Mouse (Mus musculus) CH12.LX (cell line): ENCODE results near the gene Sh3bp2. TPM values are rescaled to one million over a fixed set of nuclear protein-coding genes. Genes with fewer than 3 reads are reported as not detected.

ENCODE experiments used
- DNase-seq: peaks from one replicate; pipeline ENCODE4 v3.0.0-alpha.2; 2013; ENCODE audit errors: extremely low read depth
- H3K27ac ChIP-seq: 2 replicates; pipeline ENCODE4 v1.5.1; 2012; ENCODE audit warnings: low read depth, mild to moderate bottlenecking, control low read depth, moderate library complexity; ENCODE audit not compliant: insufficient read depth
- H3K27me3 ChIP-seq: replicated peaks from 2 replicates; pipeline ENCODE3; 2012; ENCODE audit warnings: inconsistent platforms
- H3K36me3 ChIP-seq, 2 experiments: replicated peaks in 1 of 2; 2 replicates each; pipeline versions ENCODE3 to v1.6.1; 2012; ENCODE audit warnings: inconsistent platforms in 1 of 2, low read length in 1 of 2, mild to moderate bottlenecking in 1 of 2, mixed read lengths in 1 of 2, moderate library complexity in 1 of 2; ENCODE audit not compliant: control insufficient read depth in 1 of 2, insufficient read depth in 1 of 2
- H3K4me1 ChIP-seq, 2 experiments: 2 replicates each; pipeline ENCODE4 v1.6.1; 2012; ENCODE audit warnings: inconsistent platforms in 1 of 2, moderate library complexity in 1 of 2; ENCODE audit not compliant: insufficient read depth in 2 of 2, control insufficient read depth in 1 of 2
- H3K4me2 ChIP-seq: 2 replicates; pipeline ENCODE4 v1.6.1; 2012; ENCODE audit warnings: low read depth, mild to moderate bottlenecking, control low read depth; ENCODE audit not compliant: poor library complexity, insufficient read depth, severe bottlenecking
- H3K4me3 ChIP-seq, 3 experiments: fragments of 150-350 bp in 1 of 3; sonication (generic) in 1 of 3; replicated peaks in 1 of 3; 2 replicates each; pipeline versions ENCODE3 to v1.5.1; 2011 to 2012; ENCODE audit warnings: low read depth in 2 of 3, low read length in 2 of 3, mild to moderate bottlenecking in 2 of 3, moderate library complexity in 2 of 3, control low read depth in 1 of 3, improper control_type of control experiment in 1 of 3, inconsistent platforms in 1 of 3, mixed read lengths in 1 of 3; ENCODE audit not compliant: poor library complexity in 1 of 3
- H3K79me2 ChIP-seq: replicated peaks from 2 replicates; pipeline ENCODE4 v1.6.1; 2012; ENCODE audit warnings: mild to moderate bottlenecking, moderate library complexity; ENCODE audit not compliant: control insufficient read depth, poor library complexity, insufficient read depth, severe bottlenecking; ENCODE audit errors: extremely low read depth
- H3K9ac ChIP-seq: 2 replicates; pipeline ENCODE4 v1.6.1; 2012; ENCODE audit warnings: low read depth, mild to moderate bottlenecking, control low read depth, moderate library complexity; ENCODE audit not compliant: insufficient read depth
- H3K9me3 ChIP-seq: replicated peaks from 2 replicates; pipeline ENCODE3; 2012; ENCODE audit warnings: low read length, inconsistent platforms, mixed read lengths
- BHLHE40 ChIP-seq: IDR thresholded peaks from 2 replicates; pipeline ENCODE4 v1.6.1; 2011; ENCODE audit warnings: mild to moderate bottlenecking, low read depth, low read length, improper control_type of control experiment
- CHD1 ChIP-seq: IDR thresholded peaks from 2 replicates; pipeline ENCODE4 v1.6.1; 2012; ENCODE audit warnings: low read depth, low read length, improper control_type of control experiment, inconsistent platforms
- CHD2 ChIP-seq: IDR thresholded peaks from 2 replicates; pipeline ENCODE4 v1.6.1; 2011; ENCODE audit warnings: low read length, improper control_type of control experiment
- CTCF ChIP-seq, 2 experiments: IDR thresholded peaks in 1 of 2; conservative IDR thresholded peaks in 1 of 2; 2 replicates each; pipeline ENCODE4 v1.5.1; 2011 to 2012; ENCODE audit warnings: low read depth in 2 of 2, low read length in 2 of 2, improper control_type of control experiment in 1 of 2, inconsistent platforms in 1 of 2, mild to moderate bottlenecking in 1 of 2, moderate library complexity in 1 of 2
- ELF1 ChIP-seq: IDR thresholded peaks from 2 replicates; pipeline ENCODE4 v1.6.1; 2014; ENCODE audit warnings: low read depth, mild to moderate bottlenecking, inconsistent platforms, low read length, improper control_type of control experiment
- ETS1 ChIP-seq: conservative IDR thresholded peaks from 2 replicates; pipeline ENCODE4 v1.6.1; 2012; ENCODE audit warnings: low read depth, mild to moderate bottlenecking, inconsistent platforms, low read length, improper control_type of control experiment, moderate library complexity
- HCFC1 ChIP-seq: IDR thresholded peaks from 2 replicates; pipeline ENCODE4 v1.6.1; 2012; ENCODE audit warnings: low read depth, mild to moderate bottlenecking, inconsistent platforms, low read length, improper control_type of control experiment
- JUN ChIP-seq: IDR thresholded peaks from 2 replicates; pipeline ENCODE4 v1.6.1; 2011; ENCODE audit warnings: low read depth, mild to moderate bottlenecking, low read length, improper control_type of control experiment, moderate library complexity; ENCODE audit not compliant: insufficient read depth
- JUND ChIP-seq: conservative IDR thresholded peaks from 2 replicates; pipeline ENCODE4 v1.6.1; 2011; ENCODE audit warnings: low read depth, low read length, improper control_type of control experiment
- MAZ ChIP-seq: IDR thresholded peaks from 2 replicates; pipeline ENCODE4 v1.6.1; 2012; ENCODE audit warnings: low read depth, mild to moderate bottlenecking, inconsistent platforms, low read length, improper control_type of control experiment, moderate library complexity
- NRF1 ChIP-seq: IDR thresholded peaks from 2 replicates; pipeline ENCODE4 v1.6.1; 2014; ENCODE audit warnings: low read depth, mild to moderate bottlenecking, inconsistent platforms, low read length, improper control_type of control experiment, moderate library complexity
- RAD21 ChIP-seq: IDR thresholded peaks from 2 replicates; pipeline ENCODE4 v1.6.1; 2011; ENCODE audit warnings: low read depth, mild to moderate bottlenecking, low read length, improper control_type of control experiment, moderate library complexity
- RCOR1 ChIP-seq: conservative IDR thresholded peaks from 2 replicates; pipeline ENCODE4 v1.6.1; 2012; ENCODE audit warnings: low read depth, mild to moderate bottlenecking, inconsistent platforms, low read length, improper control_type of control experiment
- SIN3A ChIP-seq: IDR thresholded peaks from 2 replicates; pipeline ENCODE4 v1.6.1; 2012; ENCODE audit warnings: low read length, improper control_type of control experiment, inconsistent platforms
- SMC3 ChIP-seq: IDR thresholded peaks from 2 replicates; pipeline ENCODE4 v1.6.1; 2011; ENCODE audit warnings: low read depth, low read length, improper control_type of control experiment
- TCF12 ChIP-seq: IDR thresholded peaks from 2 replicates; pipeline ENCODE4 v1.6.1; 2014; ENCODE audit warnings: low read depth, mild to moderate bottlenecking, inconsistent platforms, low read length, improper control_type of control experiment
- USF2 ChIP-seq: conservative IDR thresholded peaks from 2 replicates; pipeline ENCODE4 v1.6.1; 2011; ENCODE audit warnings: low read depth, low read length, improper control_type of control experiment
- ZC3H11A ChIP-seq: IDR thresholded peaks from 2 replicates; pipeline ENCODE4 v1.6.1; 2012; ENCODE audit warnings: low read depth, mild to moderate bottlenecking, inconsistent platforms, low read length, improper control_type of control experiment
- ZMIZ1 ChIP-seq: IDR thresholded peaks from 2 replicates; pipeline ENCODE4 v1.6.1; 2012; ENCODE audit warnings: low read depth, mild to moderate bottlenecking, inconsistent platforms, low read length, improper control_type of control experiment
- dilution Hi-C: fragments of 300-500 bp; cut with MboI; formaldehyde crosslinking; loops from 2 replicates; pipeline ENCODE4 v1.14.3; 2020; ENCODE audit warnings: low sequenced_read_pairs; ENCODE audit not compliant: extremely low pct_unique_long_range_greater_than_20kb, extremely low pct_ligation_motif_present
- in situ Hi-C: fragments of 300-500 bp; cut with MboI; formaldehyde crosslinking; loops from 3 replicates; pipeline ENCODE4 v1.14.3; 2019; ENCODE audit warnings: low sequenced_read_pairs, low pct_ligation_motif_present, low pct_unique_long_range_greater_than_20kb, mixed read lengths
- polyA plus RNA-seq: library from polyadenylated mRNA; unstranded; fragments of >175 nt; gene quantifications from 2 replicates; pipeline ENCODE4 v1.2.1, GENCODE M21; 2012; ENCODE audit warnings: low read depth; ENCODE audit not compliant: insufficient read length
- total RNA-seq, 2 experiments: library from RNA; depleted of rRNA; stranded (reverse); fragments of 300-350 nt in 1 of 2; fragments of >200 nt in 1 of 2; gene quantifications; 2 replicates each; pipeline ENCODE4 v1.2.3; 2012 to 2014

Gene Sh3bp2
- total and polyA plus RNA-seq, 3 experiments: 5.8 to 10.5 (median 7.3) TPM

DNA sequence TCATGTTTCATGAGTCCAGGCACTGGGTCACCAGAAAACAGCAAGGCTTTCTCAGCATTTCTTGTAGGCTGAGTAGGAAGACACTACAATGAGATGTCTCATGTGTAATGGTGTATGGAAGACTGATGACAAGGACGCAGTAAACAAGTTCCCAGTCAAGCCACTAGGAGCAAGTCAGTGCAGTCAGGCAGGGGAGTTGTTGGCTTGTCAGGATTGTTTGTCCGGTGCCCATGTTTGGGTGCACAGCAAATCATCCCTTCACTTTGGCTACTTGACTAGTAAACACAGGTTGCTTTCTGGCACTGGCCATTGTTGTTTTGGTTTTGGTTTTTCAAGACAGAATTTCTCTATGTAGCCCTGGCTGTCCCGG is 36.2 kb upstream of the Sh3bp2 start:
- Histone ChIP-seq H3K4me3 (no peak overlapping the region), H3K4me1 (peaks cover 4 to 21% of the 10 kb centered on the region in 2 experiments; a peak in 2 of 4 replicates), H3K4me2 (no peak overlapping the region), H3K79me2 (no peaks in the 10 kb centered on the region), H3K9me3 (no peaks in the 10 kb centered on the region), H3K27ac (no peak overlapping the region), H3K36me3 (peaks cover 6 to 12% of the 10 kb centered on the region in 2 experiments), H3K27me3 (no peaks in the 10 kb centered on the region), H3K9ac (no peak overlapping the region)
- DNase-seq: no peak
- TF ChIP-seq CHD1 (no peak), JUN (no peak), RCOR1 (no peak)
- dilution Hi-C loops (no loop called here), in situ Hi-C loops (no loop called here)

DNA sequence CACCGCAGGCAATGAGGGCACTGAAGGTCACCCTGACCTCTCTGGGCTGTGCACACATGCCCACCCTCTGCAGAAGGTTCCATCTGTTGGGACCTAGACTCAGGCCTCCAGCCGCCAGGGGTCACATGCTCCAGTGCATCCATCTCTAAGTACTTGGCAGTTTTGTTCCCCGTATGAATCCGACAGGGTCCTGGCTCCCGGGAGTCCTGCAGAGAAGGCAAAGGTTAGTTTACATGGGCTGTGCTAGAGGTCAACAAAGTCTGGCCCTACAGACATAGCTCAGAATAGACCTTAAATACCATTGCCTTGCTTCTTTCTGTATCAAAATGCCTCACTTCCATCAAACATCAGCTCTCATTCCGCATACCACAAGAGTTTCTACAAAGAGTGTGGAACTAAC is 28.9 kb upstream of the Sh3bp2 start:
- H3K4me2 ChIP-seq: no peak overlapping the region
- no peaks in the 10 kb centered on the region for H3K79me2 ChIP-seq
- H3K9ac ChIP-seq: no peak overlapping the region
- no peak overlapping the region for H3K27ac ChIP-seq
- in situ Hi-C loops (no loop called here), dilution Hi-C loops (no loop called here)
- H3K4me3 ChIP-seq: no peak overlapping the region
- peaks cover 0 to 13% of the 10 kb centered on the region in 2 experiments; a peak in 2 of 4 replicates for H3K4me1 ChIP-seq
- peaks cover 36 to 64% of the 10 kb centered on the region in 2 experiments for H3K36me3 ChIP-seq
- TF ChIP-seq CHD2 (no peak), ELF1 (no peak), BHLHE40 (no peak), USF2 (no peak), SMC3 (no peak), RAD21 (no peak), ZMIZ1 (no peak), CHD1 (no peak), ZC3H11A (no peak), MAZ (no peak), TCF12 (no peak), HCFC1 (no peak), JUND (no peak), SIN3A (no peak), NRF1 (no peak), CTCF (conservative IDR thresholded peaks at IDR 0.05 in 1 of 2, IDR thresholded peaks at IDR 0.05 in 1 of 2; ENCODE audit: low read depth in 2 of 2, low read length in 2 of 2) (no peak), ETS1 (no peak)
- H3K27me3 ChIP-seq: no peaks in the 10 kb centered on the region
- no peak for DNase-seq
- H3K9me3 ChIP-seq: no peaks in the 10 kb centered on the region
